Mouse (Mus musculus) spleen, adult 2 months (tissue): ENCODE measurements around the gene Ubash3b.

Experiments used
- CTCF ChIP-seq: fragments of 200-500 bp; IDR thresholded peaks from 2 replicates; pipeline ENCODE4 v1.5.1; 2011; ENCODE audit warnings: mild to moderate bottlenecking, inconsistent platforms; ENCODE audit not compliant: insufficient read depth, insufficient read length, insufficient replicate concordance; ENCODE audit errors: extremely low read depth
- POLR2A ChIP-seq: fragments of 200-500 bp; IDR thresholded peaks from 2 replicates; pipeline ENCODE4 v1.6.1; 2011; ENCODE audit warnings: low read depth, low read length, inconsistent platforms

DNA sequence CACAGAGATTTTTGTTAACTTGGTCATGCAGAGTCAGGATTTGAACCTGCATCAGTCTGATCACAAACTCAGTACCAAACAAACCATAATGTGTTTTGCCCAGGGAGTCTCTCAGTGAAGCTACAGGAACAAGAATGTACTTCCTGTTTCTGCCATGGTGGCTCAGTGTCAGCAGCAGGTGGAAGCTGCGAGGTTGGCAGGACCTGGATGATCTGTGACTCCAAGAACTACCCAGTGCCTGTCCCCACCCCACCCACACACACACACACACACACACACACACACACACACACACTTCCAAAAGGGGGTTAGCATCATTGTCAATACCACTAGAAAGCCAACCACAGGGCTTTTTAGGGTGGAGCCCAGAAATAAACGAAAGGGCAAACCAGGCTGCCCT, 20.5 kb downstream of the Ubash3b start:
- no peak for TF ChIP-seq POLR2A
- no peak for TF ChIP-seq CTCF
